Mouse (Mus musculus) ES-CJ7 (cell line): ENCODE data around the gene Gnat3.
A peak's percentile ranks its signal among the peaks of the same experiment; 100 is the strongest.
"Not testable (repeated sequence)": the region's sequence is repeated elsewhere in the genome, so short reads cannot be mapped to it uniquely, and the experiment has no call there.

Experiments
- DNase-seq: peaks from one replicate; pipeline ENCODE4 v3.0.0; 2011; ENCODE audit warnings: low read depth, low spot score

Gnat3 gene

DNA sequence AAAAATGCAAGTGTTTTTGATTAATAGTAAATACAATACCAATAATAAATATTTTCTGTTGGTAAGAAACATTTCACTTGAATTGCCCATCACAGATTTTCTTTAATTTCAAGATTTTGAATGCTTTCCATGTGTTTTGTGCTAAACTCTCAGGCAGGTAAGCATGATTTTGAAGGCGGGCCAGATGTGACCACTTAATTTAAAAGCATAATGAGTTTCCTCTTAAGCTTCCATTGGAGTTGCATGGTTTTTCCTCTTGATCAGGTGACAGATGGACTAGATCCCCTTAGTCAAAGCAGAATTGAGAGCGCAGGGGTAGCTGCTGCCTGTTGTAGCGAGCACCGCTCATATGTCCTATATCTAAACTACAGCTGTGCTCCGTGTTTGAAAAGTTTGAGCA lies at the start of gene Gnat3:
TSS of gene Gnat3 (plus strand) at position 301 of the 400 bp plus-strand sequence.
- DNase-seq: no peak

DNA sequence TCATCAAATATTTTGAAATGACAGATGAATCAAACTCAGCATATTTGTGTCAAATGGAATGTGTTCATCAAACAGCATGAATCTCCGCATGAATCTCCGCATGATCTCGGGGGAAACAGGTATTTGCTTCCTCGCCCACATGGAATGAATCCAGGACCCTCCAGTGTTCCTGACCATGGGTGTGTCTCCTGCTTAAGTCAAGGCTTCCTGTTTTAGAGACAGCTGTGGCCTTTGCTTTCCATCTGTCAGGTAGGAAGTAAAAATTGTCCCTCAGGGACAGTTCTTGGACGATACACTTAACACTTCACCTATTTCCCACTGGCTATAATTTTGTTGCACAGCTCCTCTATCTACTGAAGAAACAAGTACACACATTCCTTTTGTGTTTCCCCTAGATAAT lies 43.4 kb upstream of the Gnat3 start:
- DNase-seq: no peak

DNA sequence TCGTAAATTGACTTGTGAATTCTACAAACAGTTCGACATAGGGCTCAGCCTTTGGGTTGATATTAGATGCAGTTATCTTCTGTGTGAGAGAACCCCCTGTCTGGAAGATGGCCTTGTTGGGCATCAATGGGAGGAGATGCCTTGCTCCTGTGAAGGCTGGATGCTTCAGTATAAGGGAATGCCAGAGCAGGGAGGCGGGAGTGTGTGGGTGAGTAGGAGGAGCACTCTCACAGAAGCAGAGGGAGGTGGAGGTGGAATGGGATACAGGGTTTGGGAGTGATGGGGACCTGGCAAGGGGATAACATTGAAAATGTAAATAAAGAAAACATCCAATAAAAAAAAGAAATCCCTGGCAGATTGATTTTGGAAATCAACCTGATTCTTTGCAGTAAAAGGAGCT lies 38.7 kb upstream of the Gnat3 start:
- DNase-seq: no peak

DNA sequence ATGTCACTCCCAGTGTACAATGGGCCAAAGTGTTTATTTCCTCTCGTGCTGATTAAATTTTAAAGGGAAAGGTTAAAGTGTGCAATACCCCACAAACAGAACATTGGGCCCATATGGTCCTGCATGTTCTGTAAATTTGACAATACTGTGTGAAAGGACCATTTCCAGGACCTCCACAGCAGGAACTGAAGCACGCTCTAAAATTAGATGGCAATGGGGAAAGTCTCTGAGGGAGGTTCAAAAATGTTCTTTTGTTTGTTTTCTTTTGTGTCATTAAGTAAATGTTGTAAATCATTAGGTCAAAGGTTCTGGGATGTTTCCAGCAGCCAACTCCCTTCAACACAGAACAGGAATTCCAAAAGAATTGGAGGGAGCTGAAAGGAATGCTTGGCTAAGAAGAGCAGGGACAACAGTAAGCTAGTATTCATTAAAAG lies 38.2 kb upstream of the Gnat3 start:
- no peak for DNase-seq

DNA sequence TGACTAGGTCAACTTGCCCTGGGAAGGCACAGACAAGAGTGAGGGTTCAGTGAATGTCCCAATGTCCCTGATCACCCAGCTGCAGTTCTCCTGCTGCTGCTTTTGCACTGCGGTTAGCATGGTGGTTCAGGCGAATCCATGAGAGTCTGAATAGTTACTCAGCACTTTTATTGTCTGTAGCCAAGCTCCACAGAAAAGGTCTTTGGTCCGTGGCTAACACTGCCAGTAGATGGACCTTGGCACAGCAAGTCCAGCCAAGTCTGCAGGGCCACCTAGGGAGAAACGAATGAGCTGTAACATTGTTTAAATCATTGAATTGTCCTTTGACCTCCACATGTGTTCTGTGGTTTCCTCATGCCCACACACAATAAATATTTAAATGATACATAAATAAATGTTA lies 33.9 kb upstream of the Gnat3 start:
- no peak for DNase-seq

DNA sequence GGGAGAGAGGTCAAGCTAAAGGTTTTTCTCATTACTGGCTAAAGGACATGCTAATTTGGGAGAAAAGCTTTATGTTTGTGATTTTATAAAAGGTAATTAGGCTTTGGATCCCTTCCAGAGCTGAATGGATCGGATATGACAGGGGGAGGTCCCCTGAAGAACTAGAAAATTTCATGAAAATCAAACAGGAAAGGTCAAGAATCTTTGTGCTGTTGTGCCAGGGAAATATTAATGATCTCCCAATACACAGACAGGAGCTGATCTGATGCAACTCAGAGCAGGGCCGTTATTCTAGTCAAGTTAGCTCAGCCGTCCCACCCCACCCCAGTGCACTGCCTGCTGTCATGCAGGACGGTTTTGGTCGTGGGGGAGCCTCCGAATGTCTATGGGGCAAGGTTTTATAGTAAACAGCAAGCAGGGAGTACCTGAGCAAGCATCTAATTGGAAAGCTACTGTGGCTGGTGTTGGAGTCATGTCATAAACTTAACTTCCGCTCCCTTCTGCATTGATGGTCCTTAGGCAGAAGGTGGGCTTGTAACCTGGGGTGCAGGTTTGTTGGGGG lies 33.3 kb upstream of the Gnat3 start:
- DNase-seq: no peak

DNA sequence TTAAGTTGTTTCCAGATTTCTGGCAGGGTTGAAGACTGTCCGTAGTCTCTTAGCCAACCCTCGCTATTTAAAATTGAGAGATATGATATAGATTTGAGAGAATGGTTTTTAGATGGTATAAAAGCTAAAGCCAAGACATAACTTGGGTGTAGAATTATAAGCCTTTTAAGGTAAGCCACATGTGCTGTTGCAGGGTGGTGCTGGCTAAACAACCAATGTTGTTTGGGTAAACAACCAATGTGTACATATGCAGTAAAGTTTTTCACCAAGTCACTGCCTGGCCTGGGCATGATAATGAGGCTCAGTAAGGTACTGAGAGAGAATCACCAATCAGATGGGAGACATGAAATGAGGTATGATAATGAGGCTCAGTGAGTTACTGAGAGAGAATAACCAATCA lies 30.8 kb upstream of the Gnat3 start:
- DNase-seq: not testable (repeated sequence)

DNA sequence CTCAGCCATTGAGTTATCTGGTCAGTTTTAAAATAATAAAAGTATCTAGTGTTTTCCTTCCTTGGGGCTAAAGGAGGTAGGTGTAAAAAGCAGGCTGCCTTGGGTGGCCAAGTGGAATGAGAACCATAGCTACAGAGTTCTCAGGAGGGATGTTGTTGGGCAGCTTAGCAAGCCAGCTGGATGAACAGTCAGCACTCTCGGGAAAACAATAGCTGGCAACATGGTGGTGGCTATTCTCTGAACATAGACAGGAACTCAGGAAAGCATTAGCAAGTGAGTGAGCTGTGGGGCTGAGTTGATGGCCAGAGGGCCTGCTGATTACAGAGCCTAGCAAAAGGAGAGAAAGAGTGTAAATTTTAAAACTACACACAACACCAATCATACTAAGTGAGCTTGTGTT lies 27.8 kb upstream of the Gnat3 start:
- DNase-seq: no peak

DNA sequence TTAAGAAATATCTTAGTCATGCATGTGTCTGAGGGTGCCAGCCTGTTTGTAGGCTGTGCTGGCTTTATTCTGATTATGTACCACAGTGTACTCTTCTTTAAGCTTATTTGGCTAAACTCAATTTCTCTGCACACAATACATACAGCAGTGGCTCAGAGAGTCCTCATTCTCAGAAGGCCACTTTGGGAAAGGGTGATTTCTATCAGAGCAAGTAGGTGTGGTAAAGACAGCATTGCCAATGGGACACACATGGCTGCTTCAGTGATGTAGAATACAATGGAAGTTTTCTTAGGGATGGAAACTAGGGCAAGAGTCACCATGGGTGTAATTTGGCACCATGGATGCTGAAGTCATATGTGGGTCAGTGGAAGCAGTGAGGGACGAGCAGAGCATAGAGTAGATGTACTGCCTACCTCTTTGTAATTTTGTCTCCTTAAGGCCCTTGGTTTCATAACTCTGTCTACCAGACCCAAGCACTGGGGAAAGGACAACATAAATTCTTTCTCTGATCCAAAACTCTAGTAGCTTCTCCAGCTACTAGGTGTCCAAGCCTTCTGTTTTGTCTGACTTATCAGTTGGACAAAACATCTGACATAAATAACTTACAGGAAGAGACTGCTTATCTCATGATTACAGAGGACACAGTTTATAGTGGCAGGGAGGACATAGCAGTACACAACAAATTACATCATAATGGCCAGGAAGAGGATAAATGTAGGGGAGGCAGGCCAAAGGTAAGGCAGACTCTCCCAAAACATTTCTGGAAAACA lies 24.0 kb upstream of the Gnat3 start:
- no peak for DNase-seq

DNA sequence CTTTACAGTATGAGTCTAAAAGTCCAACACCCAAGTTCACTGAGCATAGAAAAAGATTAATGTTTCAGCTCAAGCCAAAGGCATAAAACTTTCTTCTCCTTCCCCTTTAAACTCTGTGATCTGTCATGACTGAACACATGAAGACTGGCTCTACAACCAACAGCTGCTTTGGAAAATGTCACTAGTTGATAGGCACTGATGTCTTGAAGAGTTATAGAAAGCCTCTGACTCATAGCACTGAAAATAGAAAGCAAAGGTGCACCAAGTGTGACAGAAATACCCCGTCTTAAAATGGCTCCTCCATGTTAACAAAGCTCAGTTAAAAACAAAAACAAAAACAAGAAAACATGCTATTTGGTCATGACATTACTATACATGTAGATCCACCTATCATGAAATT lies 5.9 kb upstream of the Gnat3 start:
- no peak for DNase-seq

DNA sequence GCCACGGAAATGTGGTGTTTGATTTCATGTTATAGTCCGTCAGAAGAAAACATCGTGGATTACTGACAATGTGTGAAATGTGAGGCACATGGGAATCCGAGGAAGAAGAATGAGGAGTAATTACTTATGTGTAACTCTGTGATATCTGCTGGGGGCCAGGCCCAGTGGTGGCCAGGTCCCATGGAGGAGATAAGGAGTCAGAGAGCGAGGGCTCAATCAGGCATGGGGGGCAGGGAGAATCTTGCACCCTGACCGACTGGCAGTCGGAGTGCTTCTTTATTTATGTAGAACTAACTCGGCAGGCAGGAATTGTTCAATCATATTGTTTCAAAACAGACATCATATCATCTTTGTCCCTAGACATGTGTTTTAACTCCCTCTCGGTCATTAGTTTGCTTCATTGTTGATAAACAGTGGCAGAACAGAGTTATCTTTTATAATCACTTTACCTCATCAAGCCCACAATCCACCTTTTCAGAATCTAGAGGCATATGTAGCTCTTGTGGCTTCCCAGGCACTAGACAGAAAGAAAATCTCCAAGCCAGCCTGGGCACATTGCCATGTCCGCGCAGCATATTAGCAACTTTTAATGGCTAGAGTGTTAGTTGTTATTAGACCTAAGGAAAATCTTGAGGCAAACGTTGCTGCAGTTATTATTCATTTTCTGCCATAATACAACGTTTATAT lies 7.5 kb downstream of the Gnat3 start:
- no peak for DNase-seq

DNA sequence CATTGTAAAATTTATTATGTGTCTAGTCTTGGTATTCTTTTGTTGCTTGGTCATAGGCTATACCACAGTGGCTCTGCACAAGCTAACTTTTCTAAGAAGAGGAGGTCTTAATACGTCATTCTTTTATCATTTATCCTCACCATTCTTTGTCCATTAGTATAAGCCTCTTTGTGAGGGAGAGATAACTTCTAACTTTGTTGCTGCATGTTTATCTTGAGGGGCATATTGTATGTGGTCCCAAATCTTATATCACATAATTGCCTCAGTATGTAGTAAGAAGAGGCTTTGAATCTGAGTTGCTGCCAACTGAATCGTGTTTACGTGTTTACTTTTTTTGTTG lies 8.0 kb downstream of the Gnat3 start:
- no peak for DNase-seq

DNA sequence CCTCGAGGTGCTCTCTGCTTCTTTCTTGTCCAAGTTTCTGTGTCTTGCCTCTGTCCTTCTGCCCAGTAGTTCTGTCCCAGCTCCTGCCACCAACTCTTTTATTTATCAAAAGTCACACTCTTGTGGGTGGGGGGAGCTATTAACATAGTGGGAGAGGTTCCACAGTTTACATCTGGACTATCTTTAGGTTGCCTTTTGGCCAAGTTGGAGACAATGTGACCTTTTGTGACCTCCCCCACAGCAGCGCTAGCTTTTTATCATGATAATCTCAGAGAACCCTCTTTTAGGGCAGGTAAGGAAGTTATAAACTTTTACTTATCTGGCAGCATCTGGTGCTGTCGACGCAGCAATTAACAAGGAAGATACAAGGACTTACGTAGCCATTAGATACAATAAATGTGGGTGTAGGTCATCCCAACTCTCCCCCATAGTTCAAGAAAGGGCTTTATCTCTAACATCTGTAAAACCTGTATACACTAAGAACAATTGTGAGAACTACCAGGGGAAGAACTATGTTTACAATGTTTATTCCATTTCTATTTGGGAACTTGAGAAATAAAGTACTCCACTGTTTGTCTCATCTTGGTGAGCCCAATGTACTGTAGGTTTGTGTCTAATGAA lies 18.3 kb downstream of the Gnat3 start:
- DNase-seq: peak; percentile 46

DNA sequence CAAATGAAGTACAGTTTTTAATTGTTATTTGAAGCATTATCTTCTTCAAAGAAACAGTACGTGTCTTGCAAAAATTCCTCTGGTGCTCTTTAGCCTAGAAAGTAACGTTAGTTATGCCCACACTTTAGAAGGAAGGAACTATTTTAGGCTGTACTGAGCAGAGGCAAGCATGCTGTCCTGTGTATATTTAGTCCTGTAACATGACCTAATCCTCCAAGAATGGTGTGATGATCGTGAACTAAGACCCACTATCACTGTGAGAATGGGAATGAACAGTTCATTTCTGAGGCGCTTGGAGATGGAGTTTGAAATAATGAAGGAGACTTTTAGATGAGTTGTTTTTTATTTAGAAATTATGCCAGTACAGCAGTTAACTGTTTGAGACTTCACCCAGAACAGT lies 20.4 kb downstream of the Gnat3 start:
- no peak for DNase-seq

DNA sequence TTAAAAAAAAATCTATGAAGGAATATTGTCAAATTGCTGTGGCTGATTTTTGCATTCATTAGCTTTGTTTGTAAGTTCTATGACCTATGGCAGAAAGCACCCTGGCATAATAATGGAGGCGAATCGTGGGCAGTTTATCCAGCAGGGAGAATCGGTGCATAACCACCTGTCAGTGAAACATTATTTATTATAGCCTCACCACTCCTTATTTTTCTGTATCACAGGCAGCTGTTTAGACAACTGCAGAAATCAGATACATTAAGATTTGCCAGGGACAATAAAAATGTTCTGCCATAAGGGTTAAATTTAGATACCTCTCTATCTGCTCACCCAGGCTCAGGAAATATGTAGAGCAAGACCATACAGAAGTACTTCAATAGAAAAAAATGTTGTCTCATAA lies 22.2 kb downstream of the Gnat3 start:
- DNase-seq: no peak

DNA sequence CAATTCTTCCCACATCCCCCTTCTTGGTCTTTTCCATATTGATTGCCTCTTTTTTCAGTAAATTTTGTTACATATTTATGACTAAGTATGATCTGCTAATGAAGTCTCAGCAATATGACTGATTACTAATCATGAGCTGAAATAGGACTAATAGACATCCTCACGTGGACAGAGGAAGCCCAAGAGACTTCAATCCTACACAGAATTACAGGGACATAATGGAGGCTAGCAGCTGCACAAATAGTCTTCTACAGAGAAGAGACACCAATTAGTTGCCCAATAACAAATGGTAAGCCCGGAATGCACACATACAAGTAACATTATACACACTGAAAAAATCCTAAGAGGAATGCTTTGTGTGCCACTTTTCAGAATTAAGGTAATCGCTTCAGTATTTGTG lies 24.3 kb downstream of the Gnat3 start:
- no peak for DNase-seq

DNA sequence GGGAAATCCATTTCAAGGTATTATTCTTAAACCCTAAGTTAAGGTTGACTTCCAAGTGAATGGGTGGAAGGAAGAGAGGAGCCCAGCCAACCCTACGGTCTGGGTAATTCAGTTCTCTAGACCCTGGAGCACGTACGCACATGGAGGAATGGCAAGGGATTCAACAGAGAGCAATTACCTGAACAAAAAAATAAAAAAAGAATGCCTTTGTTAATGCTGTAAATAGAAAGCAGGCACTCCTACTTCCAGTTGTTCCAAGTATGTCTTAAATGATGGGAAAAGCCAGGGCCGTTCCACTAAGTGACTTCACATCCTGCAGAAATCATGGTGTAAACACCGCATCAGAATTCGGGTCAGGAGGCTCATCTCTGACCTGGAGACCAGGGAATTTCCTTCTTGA lies 28.3 kb downstream of the Gnat3 start:
- DNase-seq: no peak

DNA sequence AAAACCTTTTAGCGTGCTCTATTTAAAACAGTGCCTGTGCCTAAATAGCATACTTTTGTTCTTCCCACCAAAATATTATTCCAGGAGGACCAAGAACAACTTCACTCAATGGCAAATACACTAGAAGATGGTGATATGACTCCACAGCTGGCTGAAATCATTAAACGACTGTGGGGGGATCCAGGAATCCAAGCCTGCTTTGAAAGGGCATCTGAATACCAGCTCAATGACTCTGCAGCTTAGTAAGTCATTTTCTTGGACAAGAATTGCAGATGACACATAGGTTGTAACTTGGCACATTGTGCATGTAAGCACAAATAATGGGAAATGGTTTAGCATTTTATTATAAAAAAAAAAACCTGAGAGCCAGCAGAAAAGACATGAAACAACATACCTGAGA lies 37.2 kb downstream of the Gnat3 start:
- no peak for DNase-seq

DNA sequence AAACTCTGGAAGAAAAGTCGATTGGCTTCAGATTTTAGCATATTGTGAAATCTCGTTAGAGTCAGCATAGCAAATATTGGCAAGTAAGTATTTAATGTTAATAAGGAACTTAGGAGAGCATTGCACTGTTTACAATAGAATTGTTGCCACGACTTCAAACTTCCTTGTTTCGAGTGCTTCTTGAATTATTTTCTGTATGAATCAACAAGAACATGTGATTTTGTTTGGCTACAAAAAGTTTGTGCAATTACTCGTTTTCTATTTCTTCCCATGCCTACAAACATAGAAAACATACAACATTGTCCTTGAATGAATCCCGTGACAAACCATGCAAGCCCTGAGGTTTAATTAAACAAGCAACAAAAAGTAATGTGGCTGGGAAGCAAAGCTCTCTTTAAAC lies 37.8 kb downstream of the Gnat3 start:
- no peak for DNase-seq

DNA sequence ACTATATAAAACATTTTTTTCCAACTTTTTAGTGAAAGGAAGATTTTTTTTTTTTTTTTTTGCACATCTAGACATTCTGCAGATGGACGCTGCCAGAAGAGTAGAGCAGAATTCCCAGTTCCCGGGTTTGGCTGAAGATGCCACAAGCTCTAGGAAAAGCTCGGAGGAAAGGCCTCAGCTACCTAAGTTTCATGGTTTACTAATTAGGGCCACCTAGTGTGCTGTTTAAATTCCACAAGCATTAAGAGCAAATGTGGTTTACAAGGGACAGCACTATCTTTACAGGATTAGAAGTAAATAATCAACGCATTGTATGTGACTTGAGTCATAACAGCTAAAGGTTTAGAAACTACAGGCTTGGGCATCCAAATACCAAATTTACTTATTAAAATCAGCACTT lies 39.3 kb downstream of the Gnat3 start:
- DNase-seq: no peak

DNA sequence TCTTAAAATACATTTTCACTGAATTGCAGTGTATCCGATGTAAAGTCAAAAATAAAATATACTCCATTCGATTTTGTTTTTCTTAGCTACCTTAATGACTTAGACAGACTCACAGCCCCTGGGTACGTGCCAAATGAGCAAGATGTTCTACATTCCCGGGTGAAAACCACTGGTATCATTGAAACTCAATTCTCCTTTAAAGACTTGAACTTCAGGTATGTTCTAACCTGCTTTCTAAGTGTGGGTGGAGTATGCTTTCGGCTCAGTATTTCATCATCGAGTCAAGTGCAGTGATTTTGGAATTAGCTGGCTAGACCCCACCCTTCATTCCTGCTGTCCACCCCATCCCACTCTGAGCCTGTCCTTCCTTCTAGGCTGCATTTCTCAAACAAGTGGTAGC lies 41.3 kb downstream of the Gnat3 start:
- DNase-seq: no peak

DNA sequence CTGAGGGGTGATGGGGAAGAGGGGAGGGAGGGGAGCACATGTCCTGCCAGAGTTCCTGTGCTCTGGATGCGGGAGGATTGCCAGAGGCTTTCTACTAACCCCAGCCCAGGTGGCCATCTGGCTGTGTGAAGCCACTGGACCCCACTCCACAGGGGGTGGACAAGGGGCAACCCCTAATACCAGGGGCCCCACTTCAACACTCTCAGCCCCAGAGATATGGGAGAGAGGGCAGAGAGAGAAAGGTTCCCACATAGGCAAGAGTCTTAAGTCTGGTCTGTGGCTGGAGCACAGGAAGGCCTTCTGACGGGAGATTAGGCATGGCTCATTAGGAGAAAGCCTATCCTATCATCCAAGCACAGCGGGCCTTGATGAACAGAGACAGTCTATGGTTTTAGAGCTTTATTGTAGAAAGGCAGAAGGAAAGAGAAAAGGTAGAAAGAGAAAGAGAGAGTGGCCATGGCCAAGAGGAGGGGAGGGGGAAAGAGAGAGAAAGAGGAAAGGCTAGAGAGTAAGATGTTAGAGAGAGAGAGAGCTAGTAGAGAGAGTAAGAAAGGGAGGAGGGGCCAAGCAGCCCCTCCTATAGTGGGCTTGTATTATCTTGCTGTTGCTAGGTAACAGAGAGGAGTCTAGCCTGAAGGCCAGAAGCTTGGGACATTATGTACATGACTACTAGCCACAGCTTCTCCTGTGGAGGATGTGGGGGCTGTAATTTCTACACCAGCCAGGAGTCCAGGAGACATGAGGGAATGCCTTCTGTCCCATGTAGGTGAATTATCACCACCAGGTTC lies 42.7 kb downstream of the Gnat3 start:
- DNase-seq: no peak
